Mouse (Mus musculus) adrenal gland, postnatal 25 days (tissue): ENCODE measurements around the gene Dot1l. TPM values are rescaled to one million over a fixed set of nuclear protein-coding genes. Genes with fewer than 3 reads are reported as not detected.

Experiments used
- DNase-seq: peaks from one replicate; pipeline ENCODE4 v3.0.0; 2021; ENCODE audit warnings: mixed read lengths
- microRNA-seq, 2 experiments: library from miRNA; unstranded; fragments of <30 nt; microRNA quantifications; one replicate each; pipeline ENCODE4 v1.2.0; 2021
- total RNA-seq: library from RNA; stranded (reverse); gene quantifications from 2 replicates; pipeline ENCODE4 v1.2.3, GENCODE M21; 2021

The Dot1l gene
- total RNA-seq, 1 experiment from 2014 or later: 97.3 TPM

DNA sequence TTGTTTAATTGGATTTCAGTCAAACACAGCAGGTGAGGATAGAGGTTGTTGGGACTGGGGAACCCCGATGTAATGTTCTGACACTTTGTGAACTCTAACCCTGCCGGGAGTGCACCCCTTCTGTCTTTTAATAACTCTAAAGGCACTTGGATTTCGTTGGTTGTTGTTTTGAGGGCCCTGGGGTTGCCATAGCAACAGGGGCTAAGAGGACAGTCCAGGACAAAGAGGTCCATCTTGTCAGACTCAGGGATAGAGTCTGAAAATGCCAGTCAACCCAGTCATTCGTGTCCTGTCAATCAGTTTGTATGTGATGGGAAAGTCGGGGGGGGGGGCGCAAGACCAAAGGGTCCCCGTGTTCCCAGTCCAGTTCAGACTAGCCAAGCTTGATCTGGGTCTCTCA is 77.8 kb downstream of the Dot1l start:
- DNase-seq: no peak

- DNase-seq: no peak
These were observed 80.6 kb downstream of the Dot1l start for GRCm38 (mm10) chr10:80835617-80836016.

- no peak for DNase-seq
These were observed 82.0 kb downstream of the Dot1l start for GRCm38 (mm10) chr10:80836949-80837379.

DNA sequence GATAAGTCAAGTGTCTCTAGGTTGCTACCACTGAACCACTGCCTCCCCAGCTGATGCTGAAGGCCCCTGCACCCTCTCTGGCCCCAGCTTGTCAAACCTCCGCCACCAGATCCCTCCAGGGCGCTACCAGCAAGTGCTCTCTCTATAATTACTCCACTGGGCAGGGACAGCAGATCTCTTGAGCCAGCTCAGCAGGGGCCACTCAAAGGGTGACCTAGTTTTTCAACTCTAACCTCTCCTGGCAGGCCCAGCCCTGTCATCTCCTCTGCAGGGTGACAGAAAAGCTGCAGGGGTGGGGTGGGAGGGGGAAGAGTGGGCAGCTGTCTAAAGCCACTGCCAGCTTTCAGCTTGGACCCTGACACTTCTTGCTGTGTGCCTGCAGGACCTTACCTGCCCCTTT is 82.8 kb downstream of the Dot1l start:
- DNase-seq: no peak

GRCm38 (mm10) chr10:80838346-80838912 is 83.4 kb downstream of the Dot1l start:
- peak; percentile 46 for DNase-seq

DNA sequence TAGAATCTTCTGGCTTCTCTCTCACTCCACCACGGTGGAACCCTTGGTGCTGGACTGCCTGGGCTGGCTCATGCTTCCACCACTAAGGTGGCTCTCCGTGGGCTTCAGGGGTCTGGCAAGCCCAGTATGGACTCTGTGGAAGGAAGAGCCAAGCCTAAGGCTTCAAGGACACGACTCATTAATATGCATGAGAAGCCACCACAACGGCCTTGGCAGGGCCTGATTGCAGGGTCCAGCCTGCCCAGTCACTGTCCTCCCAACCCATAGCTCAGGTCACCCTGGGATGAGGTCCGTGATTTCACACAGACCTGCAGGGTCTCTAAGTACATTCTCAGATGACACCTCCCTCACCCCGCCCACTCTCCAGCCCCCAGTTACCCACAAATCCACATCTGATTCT is 84.8 kb downstream of the Dot1l start:
- no peak for DNase-seq

GRCm38 (mm10) chr10:80841685-80842084 is 86.7 kb downstream of the Dot1l start:
- DNase-seq: no peak

- DNase-seq: no peak
These were observed 87.3 kb downstream of the Dot1l start for GRCm38 (mm10) chr10:80842334-80842733.

GRCm38 (mm10) chr10:80843087-80843930 is 88.3 kb downstream of the Dot1l start:
- no peak for DNase-seq

- DNase-seq: peak; percentile 49
These were observed 89.0 kb downstream of the Dot1l start, which contains the start of gene Lingo3 for GRCm38 (mm10) chr10:80843931-80844547. TSS of gene Lingo3 (minus strand) at chr10:80844039.

Small RNA genes within 50 kb of the gene (microRNA-seq; reads per million reads assigned to microRNA genes)
- 1.1 to 2.1 reads per million in 2 experiments for gene Mir1982

Other genes with a start within 250 kb of the Dot1l start
- 0.29 and 0.64 TPM in 2 replicates for gene Atp8b3, start 216.1 kb upstream of the Dot1l start, total RNA-seq
- gene Rexo1, start 193.6 kb upstream of the Dot1l start, total RNA-seq: 57.4 and 63.5 TPM in 2 replicates
- gene Klf16, start 177.9 kb upstream of the Dot1l start, total RNA-seq: 9.6 and 14.8 TPM in 2 replicates
- 87.8 and 100 TPM in 2 replicates for gene Abhd17a, start 164.9 kb upstream of the Dot1l start, total RNA-seq
- gene Scamp4, start 152.3 kb upstream of the Dot1l start, total RNA-seq: 64.8 and 68.6 TPM in 2 replicates
- 3.5 and 5.6 TPM in 2 replicates for gene Adat3, start 152.3 kb upstream of the Dot1l start, total RNA-seq
- gene Gm49322, start 149.2 kb upstream of the Dot1l start, total RNA-seq: 2.3 and 3.0 TPM in 2 replicates
- gene Csnk1g2, start 132.4 kb upstream of the Dot1l start, total RNA-seq: 127 and 157 TPM in 2 replicates
- 68.4 and 79.2 TPM in 2 replicates for gene Btbd2, start 98.1 kb upstream of the Dot1l start, total RNA-seq
- gene Mknk2, start 77.1 kb upstream of the Dot1l start, total RNA-seq: 155 and 164 TPM in 2 replicates
- gene Mob3a, start 53.2 kb upstream of the Dot1l start, total RNA-seq: 15.2 and 18.8 TPM in 2 replicates
- gene Izumo4, start 53.0 kb upstream of the Dot1l start, total RNA-seq: 21.6 and 37.1 TPM in 2 replicates
- gene Ap3d1, start 12.9 kb upstream of the Dot1l start, total RNA-seq: 94.4 and 102 TPM in 2 replicates
- gene Sf3a2, start 43.0 kb downstream of the Dot1l start, total RNA-seq: 56.7 and 60.1 TPM in 2 replicates
- gene Plekhj1, start 43.4 kb downstream of the Dot1l start, total RNA-seq: 114 and 132 TPM in 2 replicates
- 0.79 and 0.90 TPM in 2 replicates for gene Amh, start 50.0 kb downstream of the Dot1l start, total RNA-seq
- 6.7 and 8.7 TPM in 2 replicates for gene Jsrp1, start 58.3 kb downstream of the Dot1l start, total RNA-seq
- gene Oaz1, start 71.5 kb downstream of the Dot1l start, total RNA-seq: 742 and 955 TPM in 2 replicates
- gene Lingo3, start 88.8 kb downstream of the Dot1l start, total RNA-seq: 3.5 and 5.1 TPM in 2 replicates
- 42.8 and 49.8 TPM in 2 replicates for gene Lsm7, start 100.0 kb downstream of the Dot1l start, total RNA-seq
- 38.8 and 48.5 TPM in 2 replicates for gene Sppl2b, start 100.1 kb downstream of the Dot1l start, total RNA-seq
- not detected in 2 replicates for gene Tmprss9, start 116.6 kb downstream of the Dot1l start, total RNA-seq
- gene Timm13, start 145.8 kb downstream of the Dot1l start, total RNA-seq: 188 and 208 TPM in 2 replicates
- gene Lmnb2, start 163.0 kb downstream of the Dot1l start, total RNA-seq: 14.4 and 15.2 TPM in 2 replicates
- 15.3 and 15.4 TPM in 2 replicates for gene Gadd45b, start 174.9 kb downstream of the Dot1l start, total RNA-seq